Mouse (Mus musculus): ENCODE measurements at regions not wholly inside any gene's neighbourhood (a gene's known extent, or its start where the extent isn't known, plus 50 kb on each side); places are given as distances from the start of the nearest gene placed in this dataset.

GRCm38 (mm10) chr1:57512516-57512915, 105.6 kb upstream of the Tyw5 start:
- Histone ChIP-seq H3K4me3 (ENCODE audit: low read depth, low read length) (no peak overlapping the region), H3K4me2 (replicated peaks; ENCODE audit: low read depth) (no peak overlapping the region), H3K4me1 (replicated peaks; ENCODE audit: control insufficient read depth, insufficient read depth, low read length) (no peaks in the 10 kb centered on the region), H3K27me3 (replicated peaks; ENCODE audit: control insufficient read depth, insufficient read depth, low read length) (no peaks in the 10 kb centered on the region), H3K9me3 (ENCODE audit: control insufficient read depth) (no peaks in the 10 kb centered on the region), H3K27ac (ENCODE audit: low read depth, low read length) (no peak overlapping the region), H3K9ac (ENCODE audit: low read depth, low read length) (no peak overlapping the region), H3K36me3 (ENCODE audit: control insufficient read depth, insufficient read depth) (no peaks in the 10 kb centered on the region)
- no peak for TF ChIP-seq CTCF (IDR thresholded peaks at IDR 0.05; ENCODE audit: low read depth)
- no peak for ATAC-seq
- 72% methylated on average over 3 of the region's 3 CpGs for WGBS

GRCm38 (mm10) chr1:57525965-57526364, 119.1 kb upstream of the Tyw5 start:
- no peaks in the 10 kb centered on the region for H3K4me1 ChIP-seq (replicated peaks; ENCODE audit: control insufficient read depth, insufficient read depth, low read length)
- no peak overlapping the region for H3K27ac ChIP-seq (ENCODE audit: low read depth, low read length)
- H3K4me3 ChIP-seq (ENCODE audit: low read depth, low read length) = no peak overlapping the region
- H3K9me3 ChIP-seq (ENCODE audit: control insufficient read depth) = no peaks in the 10 kb centered on the region
- H3K27me3 ChIP-seq (replicated peaks; ENCODE audit: control insufficient read depth, insufficient read depth, low read length) = no peaks in the 10 kb centered on the region
- 83% methylated on average over 4 of the region's 4 CpGs for WGBS
- H3K4me2 ChIP-seq (replicated peaks; ENCODE audit: low read depth) = no peak overlapping the region
- H3K9ac ChIP-seq (ENCODE audit: low read depth, low read length) = no peak overlapping the region
- no peak for TF ChIP-seq CTCF (IDR thresholded peaks at IDR 0.05; ENCODE audit: low read depth)
- no peaks in the 10 kb centered on the region for H3K36me3 ChIP-seq (ENCODE audit: control insufficient read depth, insufficient read depth)
- ATAC-seq = no peak

DNA sequence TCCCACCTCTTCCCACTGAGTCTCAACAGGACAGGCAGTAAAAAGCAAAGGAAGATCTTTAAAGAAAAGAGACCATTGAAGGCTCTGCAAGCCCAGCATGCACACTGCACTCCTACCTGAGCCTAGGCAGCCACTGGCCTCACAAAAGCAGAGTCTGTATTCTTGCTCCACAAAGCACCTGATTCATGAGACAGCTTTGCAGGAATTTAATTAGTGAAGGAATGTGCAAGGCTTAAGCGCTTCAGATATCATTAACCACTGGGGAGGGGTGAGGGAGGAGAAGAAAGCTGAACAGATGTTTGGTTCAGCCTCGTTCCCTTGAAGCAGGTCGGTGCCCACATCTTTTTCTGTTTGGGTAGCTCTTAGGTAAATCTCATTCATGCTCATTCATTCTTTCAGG, 121.8 kb upstream of the Tyw5 start:
- Histone ChIP-seq H3K27ac (ENCODE audit: low read depth, low read length) (no peak overlapping the region), H3K36me3 (ENCODE audit: control insufficient read depth, insufficient read depth) (no peaks in the 10 kb centered on the region), H3K27me3 (replicated peaks; ENCODE audit: control insufficient read depth, insufficient read depth, low read length) (no peaks in the 10 kb centered on the region), H3K4me2 (replicated peaks; ENCODE audit: low read depth) (no peak overlapping the region), H3K4me1 (replicated peaks; ENCODE audit: control insufficient read depth, insufficient read depth, low read length) (no peaks in the 10 kb centered on the region), H3K9ac (ENCODE audit: low read depth, low read length) (no peak overlapping the region), H3K4me3 (ENCODE audit: low read depth, low read length) (no peak overlapping the region), H3K9me3 (ENCODE audit: control insufficient read depth) (no peaks in the 10 kb centered on the region)
- ATAC-seq = no peak
- no peak for TF ChIP-seq CTCF (IDR thresholded peaks at IDR 0.05; ENCODE audit: low read depth)
- WGBS = 40% methylated on average over 3 of the region's 3 CpGs

- no peak for TF ChIP-seq CTCF (IDR thresholded peaks at IDR 0.05; ENCODE audit: low read depth)
Measured at GRCm38 (mm10) chr1:57529320-57529719, 122.4 kb upstream of the Tyw5 start.

DNA sequence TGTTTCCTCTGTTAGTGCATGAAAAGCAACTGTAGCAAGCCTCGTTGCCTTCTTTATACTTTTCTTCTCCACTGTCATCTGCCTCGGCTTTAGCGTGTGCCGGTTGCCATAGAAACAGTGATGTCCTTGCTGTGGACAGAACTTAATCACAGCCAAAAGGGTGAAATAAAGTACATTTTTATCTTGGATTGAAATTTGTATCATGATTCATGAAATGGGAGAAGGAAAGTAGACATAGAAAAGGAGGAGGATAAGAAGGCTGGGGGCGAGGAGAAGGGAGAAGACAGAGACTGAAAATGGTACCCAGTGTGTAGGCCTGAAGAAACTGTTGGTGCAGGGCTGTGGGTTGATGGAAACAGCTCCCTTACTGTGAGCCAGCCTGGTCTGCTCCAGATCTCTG, 130.5 kb upstream of the Tyw5 start:
- no peaks in the 10 kb centered on the region for H3K36me3 ChIP-seq (ENCODE audit: control insufficient read depth, insufficient read depth)
- WGBS = 88% methylated on average over 5 of the region's 5 CpGs
- H3K9me3 ChIP-seq (ENCODE audit: control insufficient read depth) = no peaks in the 10 kb centered on the region
- no peak for ATAC-seq
- H3K4me3 ChIP-seq (ENCODE audit: low read depth, low read length) = no peak overlapping the region
- H3K27me3 ChIP-seq (replicated peaks; ENCODE audit: control insufficient read depth, insufficient read depth, low read length) = no peaks in the 10 kb centered on the region
- H3K9ac ChIP-seq (ENCODE audit: low read depth, low read length) = no peak overlapping the region
- TF ChIP-seq CTCF (IDR thresholded peaks at IDR 0.05; ENCODE audit: low read depth) = no peak
- no peak overlapping the region for H3K27ac ChIP-seq (ENCODE audit: low read depth, low read length)
- H3K4me1 ChIP-seq (replicated peaks; ENCODE audit: control insufficient read depth, insufficient read depth, low read length) = no peaks in the 10 kb centered on the region
- no peak overlapping the region for H3K4me2 ChIP-seq (replicated peaks; ENCODE audit: low read depth)

More at GRCm38 (mm10) chr1:57529320-57529719, 122.4 kb upstream of the Tyw5 start:
- Histone ChIP-seq H3K27ac (ENCODE audit: low read depth, low read length) (no peak overlapping the region), H3K4me2 (replicated peaks; ENCODE audit: low read depth) (no peak overlapping the region), H3K4me1 (replicated peaks; ENCODE audit: control insufficient read depth, insufficient read depth, low read length) (no peaks in the 10 kb centered on the region), H3K36me3 (ENCODE audit: control insufficient read depth, insufficient read depth) (no peaks in the 10 kb centered on the region), H3K9me3 (ENCODE audit: control insufficient read depth) (no peaks in the 10 kb centered on the region), H3K27me3 (replicated peaks; ENCODE audit: control insufficient read depth, insufficient read depth, low read length) (no peaks in the 10 kb centered on the region), H3K4me3 (ENCODE audit: low read depth, low read length) (no peak overlapping the region), H3K9ac (ENCODE audit: low read depth, low read length) (no peak overlapping the region)
- ATAC-seq = no peak
- WGBS = 64% methylated on average over 2 of the region's 2 CpGs

DNA sequence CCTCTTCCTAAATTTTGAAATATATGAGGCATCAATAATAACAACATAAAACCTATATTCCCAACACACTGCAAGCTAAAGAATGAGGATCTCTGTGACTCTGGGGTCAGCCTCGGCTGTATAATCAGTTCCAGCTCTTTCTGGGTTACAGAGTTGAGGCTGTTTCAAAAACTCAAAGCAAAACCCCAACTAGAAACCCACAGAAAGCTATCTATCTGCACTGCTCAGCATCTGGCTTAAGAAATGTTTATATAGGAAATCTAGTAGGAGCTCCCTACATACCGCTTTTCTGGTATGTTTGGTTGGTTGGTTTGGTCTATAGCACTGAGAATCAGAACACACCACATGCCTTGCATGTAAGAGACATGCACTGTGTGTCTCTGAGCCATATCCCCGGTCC, 137.8 kb upstream of the Tyw5 start:
- TF ChIP-seq CTCF (IDR thresholded peaks at IDR 0.05; ENCODE audit: low read depth) = no peak
- ATAC-seq = no peak
- Histone ChIP-seq H3K4me2 (replicated peaks; ENCODE audit: low read depth) (no peak overlapping the region), H3K36me3 (ENCODE audit: control insufficient read depth, insufficient read depth) (no peaks in the 10 kb centered on the region), H3K27me3 (replicated peaks; ENCODE audit: control insufficient read depth, insufficient read depth, low read length) (no peaks in the 10 kb centered on the region), H3K9me3 (ENCODE audit: control insufficient read depth) (no peaks in the 10 kb centered on the region), H3K4me1 (replicated peaks; ENCODE audit: control insufficient read depth, insufficient read depth, low read length) (no peaks in the 10 kb centered on the region), H3K9ac (ENCODE audit: low read depth, low read length) (no peak overlapping the region), H3K4me3 (ENCODE audit: low read depth, low read length) (no peak overlapping the region), H3K27ac (ENCODE audit: low read depth, low read length) (no peak overlapping the region)
- WGBS = 73% methylated on average over 3 of the region's 3 CpGs
